Mouse (Mus musculus): ENCODE measurements at regions not wholly inside any gene's neighbourhood (a gene's known extent, or its start where the extent isn't known, plus 50 kb on each side); places are given as distances from the start of the nearest gene placed in this dataset.
"Not testable (repeated sequence)": the region's sequence is repeated elsewhere in the genome, so short reads cannot be mapped to it uniquely, and the experiment has no call there.

- H3K36me3 ChIP-seq (ENCODE audit: insufficient read depth, low read length), result no peaks in the 10 kb centered on the region
- no peaks in the 10 kb centered on the region for H3K4me1 ChIP-seq (replicated peaks; ENCODE audit: low read depth, low read length)
Observed at GRCm38 (mm10) chr3:78586639-78587038, 699.7 kb downstream of the Rapgef2 start.

GRCm38 (mm10) chr3:78581868-78582267 lies 704.4 kb downstream of the Rapgef2 start:
- H3K36me3 ChIP-seq (ENCODE audit: insufficient read depth, low read length), result no peaks in the 10 kb centered on the region
- TF ChIP-seq POU5F1 (IDR thresholded peaks at IDR 0.05; ENCODE audit: borderline replicate concordance, low read length), result no peak

More at GRCm38 (mm10) chr3:78586639-78587038, 699.7 kb downstream of the Rapgef2 start:
- H3K9me3 ChIP-seq (ENCODE audit: low read length), result no peaks in the 10 kb centered on the region
- H3K27me3 ChIP-seq (ENCODE audit: insufficient read depth, low read length), result no peaks in the 10 kb centered on the region
- no peak for TF ChIP-seq NANOG (IDR thresholded peaks at IDR 0.05; ENCODE audit: borderline replicate concordance, low read length)
- no peak for TF ChIP-seq POU5F1 (IDR thresholded peaks at IDR 0.05; ENCODE audit: borderline replicate concordance, low read length)
- TF ChIP-seq CTCF (conservative IDR thresholded peaks at IDR 0.05; ENCODE audit: low read length), result no peak
- H3K4me3 ChIP-seq (replicated peaks; ENCODE audit: low read length), result no peak overlapping the region

GRCm38 (mm10) chr3:78581100-78581499 lies 705.2 kb downstream of the Rapgef2 start:
- no peak for TF ChIP-seq POU5F1 (IDR thresholded peaks at IDR 0.05; ENCODE audit: borderline replicate concordance, low read length)
- TF ChIP-seq NANOG (IDR thresholded peaks at IDR 0.05; ENCODE audit: borderline replicate concordance, low read length), result no peak
- no peak for TF ChIP-seq CTCF (conservative IDR thresholded peaks at IDR 0.05; ENCODE audit: low read length)
- H3K36me3 ChIP-seq (ENCODE audit: insufficient read depth, low read length), result no peaks in the 10 kb centered on the region

More at GRCm38 (mm10) chr3:78581868-78582267, 704.4 kb downstream of the Rapgef2 start:
- peaks cover 27% of the 10 kb centered on the region for H3K9me3 ChIP-seq (ENCODE audit: low read length)
- no peaks in the 10 kb centered on the region for H3K27me3 ChIP-seq (ENCODE audit: insufficient read depth, low read length)
- no peaks in the 10 kb centered on the region for H3K4me1 ChIP-seq (replicated peaks; ENCODE audit: low read depth, low read length)
- H3K4me3 ChIP-seq (replicated peaks; ENCODE audit: low read length), result no peak overlapping the region

GRCm38 (mm10) chr3:78575667-78576464 lies 710.5 kb downstream of the Rapgef2 start:
- peaks cover 38% of the 10 kb centered on the region for H3K9me3 ChIP-seq (ENCODE audit: low read length)
- H3K36me3 ChIP-seq (ENCODE audit: insufficient read depth, low read length), result no peaks in the 10 kb centered on the region
- TF ChIP-seq POU5F1 (IDR thresholded peaks at IDR 0.05; ENCODE audit: borderline replicate concordance, low read length), result no peak
- no peak for TF ChIP-seq NANOG (IDR thresholded peaks at IDR 0.05; ENCODE audit: borderline replicate concordance, low read length)
- no peak for TF ChIP-seq CTCF (conservative IDR thresholded peaks at IDR 0.05; ENCODE audit: low read length)
- H3K27me3 ChIP-seq (ENCODE audit: insufficient read depth, low read length), result no peaks in the 10 kb centered on the region
- no peaks in the 10 kb centered on the region for H3K4me1 ChIP-seq (replicated peaks; ENCODE audit: low read depth, low read length)
- no peak overlapping the region for H3K4me3 ChIP-seq (replicated peaks; ENCODE audit: low read length)

More at GRCm38 (mm10) chr3:78581100-78581499, 705.2 kb downstream of the Rapgef2 start:
- peaks cover 27% of the 10 kb centered on the region for H3K9me3 ChIP-seq (ENCODE audit: low read length)
- H3K4me3 ChIP-seq (replicated peaks; ENCODE audit: low read length), result no peak overlapping the region
- H3K27me3 ChIP-seq (ENCODE audit: insufficient read depth, low read length), result no peaks in the 10 kb centered on the region
- H3K4me1 ChIP-seq (replicated peaks; ENCODE audit: low read depth, low read length), result no peaks in the 10 kb centered on the region

GRCm38 (mm10) chr3:78574807-78575206 lies 711.5 kb downstream of the Rapgef2 start:
- no peak for TF ChIP-seq POU5F1 (IDR thresholded peaks at IDR 0.05; ENCODE audit: borderline replicate concordance, low read length)
- TF ChIP-seq NANOG (IDR thresholded peaks at IDR 0.05; ENCODE audit: borderline replicate concordance, low read length), result no peak
- TF ChIP-seq CTCF (conservative IDR thresholded peaks at IDR 0.05; ENCODE audit: low read length), result no peak
- no peak overlapping the region for H3K4me3 ChIP-seq (replicated peaks; ENCODE audit: low read length)
- no peaks in the 10 kb centered on the region for H3K4me1 ChIP-seq (replicated peaks; ENCODE audit: low read depth, low read length)

GRCm38 (mm10) chr3:78573299-78573698 lies 713.0 kb downstream of the Rapgef2 start:
- no peaks in the 10 kb centered on the region for H3K27me3 ChIP-seq (ENCODE audit: insufficient read depth, low read length)
- H3K4me3 ChIP-seq (replicated peaks; ENCODE audit: low read length), result no peak overlapping the region
- peaks cover 21% of the 10 kb centered on the region for H3K9me3 ChIP-seq (ENCODE audit: low read length)
- no peaks in the 10 kb centered on the region for H3K36me3 ChIP-seq (ENCODE audit: insufficient read depth, low read length)
- TF ChIP-seq CTCF (conservative IDR thresholded peaks at IDR 0.05; ENCODE audit: low read length), result no peak
- no peak for TF ChIP-seq POU5F1 (IDR thresholded peaks at IDR 0.05; ENCODE audit: borderline replicate concordance, low read length)
- TF ChIP-seq NANOG (IDR thresholded peaks at IDR 0.05; ENCODE audit: borderline replicate concordance, low read length), result no peak
- H3K4me1 ChIP-seq (replicated peaks; ENCODE audit: low read depth, low read length), result no peaks in the 10 kb centered on the region

More at GRCm38 (mm10) chr3:78574807-78575206, 711.5 kb downstream of the Rapgef2 start:
- Histone ChIP-seq H3K36me3 (ENCODE audit: insufficient read depth, low read length) (no peaks in the 10 kb centered on the region), H3K9me3 (ENCODE audit: low read length) (peaks cover 32% of the 10 kb centered on the region), H3K27me3 (ENCODE audit: insufficient read depth, low read length) (no peaks in the 10 kb centered on the region)

- not testable (repeated sequence) for H3K4me3 ChIP-seq (replicated peaks; ENCODE audit: low read length); H3K27me3 ChIP-seq (ENCODE audit: insufficient read depth, low read length); H3K36me3 ChIP-seq (ENCODE audit: insufficient read depth, low read length); H3K4me1 ChIP-seq (replicated peaks; ENCODE audit: low read depth, low read length)
- peaks cover 27% of the 10 kb centered on the region for H3K9me3 ChIP-seq (ENCODE audit: low read length)
Observed at GRCm38 (mm10) chr3:78564926-78565325, 721.4 kb downstream of the Rapgef2 start.
